Mouse (Mus musculus) lung, embryonic 14.5 days (tissue): ENCODE measurements around the gene Notum. TPM values are rescaled to one million over a fixed set of nuclear protein-coding genes. Genes with fewer than 3 reads are reported as not detected.

Experiments used
- ATAC-seq: fragments of 200-750 bp; cut with Nextera tagmentation; 2 replicates; pipeline ENCODE4 v1.8.0; 2017; ENCODE audit warnings: mild to moderate bottlenecking, moderate TSS enrichment, moderate library complexity; ENCODE audit not compliant: insufficient read depth
- DNase-seq: peaks from one replicate; pipeline ENCODE4 v3.0.0-alpha.2; 2015
- H3K27ac ChIP-seq: fragments of 300-500 bp; sonication (generic); 2 replicates; pipeline ENCODE4 v1.5.1; 2014; ENCODE audit warnings: low read depth, mild to moderate bottlenecking, moderate library complexity
- H3K27me3 ChIP-seq: fragments of 300-500 bp; sonication (generic); 2 replicates; pipeline ENCODE4 v1.6.1; 2014; ENCODE audit warnings: low read length, control low read depth; ENCODE audit not compliant: insufficient read depth
- H3K36me3 ChIP-seq: fragments of 300-500 bp; sonication (generic); 2 replicates; pipeline ENCODE4 v1.6.1; 2014; ENCODE audit warnings: control low read depth; ENCODE audit not compliant: insufficient read depth
- H3K4me1 ChIP-seq: fragments of 300-500 bp; sonication (generic); 2 replicates; pipeline ENCODE4 v1.6.1; 2014; ENCODE audit warnings: antibody characterized with exemption, control low read depth; ENCODE audit not compliant: insufficient read depth
- H3K4me2 ChIP-seq: fragments of 300-500 bp; sonication (generic); 2 replicates; pipeline ENCODE4 v1.6.1; 2014; ENCODE audit warnings: mild to moderate bottlenecking
- H3K4me3 ChIP-seq: fragments of 300-500 bp; sonication (generic); 2 replicates; pipeline ENCODE4 v1.5.1; 2014; ENCODE audit warnings: low read depth, low read length
- H3K9ac ChIP-seq: fragments of 300-500 bp; sonication (generic); 2 replicates; pipeline ENCODE4 v1.6.1; 2014
- H3K9me3 ChIP-seq: fragments of 300-500 bp; sonication (generic); 2 replicates; pipeline ENCODE4 v1.6.1; 2016; ENCODE audit warnings: low read depth, low read length, control low read depth
- CTCF ChIP-seq: IDR thresholded peaks from 2 replicates; pipeline ENCODE4 v1.5.1; 2016; ENCODE audit warnings: antibody characterized with exemption, low read depth
- WGBS: fragments of 180-500 bp; shearing (Covaris S2); extraction: QIAGEN DNeasy Blood & Tissue Kit; methylation state at CpG from one replicate; pipeline ENCODE4 v1.1.7; 2014; 5-methylcytosine and 5-hydroxymethylcytosine counted together
- polyA plus RNA-seq: library from polyadenylated mRNA; unstranded; fragments of >200 nt; fragmentation: Nextera tagmentation; extraction: Ambion mirVana; gene quantifications from 2 replicates; pipeline ENCODE4 v1.2.1, GENCODE M21; 2014

Notum gene
- polyA plus RNA-seq, 1 experiment from 2014 or later, result 5.3 TPM

GRCm38 (mm10) chr11:120630401-120630871 lies 30.5 kb downstream of the Notum start:
- no peak for ATAC-seq
- Histone ChIP-seq H3K27me3 (no peaks in the 10 kb centered on the region), H3K4me2 (peak overlapping the region; percentile 86), H3K9ac (peak overlapping the region; percentile 47), H3K4me3 (peak overlapping the region; percentile 15), H3K4me1 (peaks cover 19% of the 10 kb centered on the region), H3K27ac (peak overlapping the region; percentile 70), H3K9me3 (no peaks in the 10 kb centered on the region), H3K36me3 (peaks cover 30% of the 10 kb centered on the region)
- no peak for TF ChIP-seq CTCF
- 56% methylated on average over 5 of the region's 5 CpGs for WGBS
- DNase-seq, result no peak

GRCm38 (mm10) chr11:120629911-120630310 lies 31.1 kb downstream of the Notum start:
- 50% methylated on average over 7 of the region's 7 CpGs for WGBS
- no peak for ATAC-seq
- H3K36me3 ChIP-seq, result peaks cover 30% of the 10 kb centered on the region
- TF ChIP-seq CTCF, result no peak
- H3K27me3 ChIP-seq, result no peaks in the 10 kb centered on the region
- H3K4me3 ChIP-seq, result peak overlapping the region; percentile 15
- peak overlapping the region; percentile 70 for H3K27ac ChIP-seq
- DNase-seq, result peak; percentile 39
- H3K4me1 ChIP-seq, result peaks cover 22% of the 10 kb centered on the region
- H3K4me2 ChIP-seq, result peak overlapping the region; percentile 86
- H3K9ac ChIP-seq, result peak overlapping the region; percentile 47
- H3K9me3 ChIP-seq, result no peaks in the 10 kb centered on the region

- H3K4me2 ChIP-seq, result peak overlapping the region; percentile 86
- 77% methylated on average over 23 of the region's 23 CpGs for WGBS
- H3K4me3 ChIP-seq, result peak overlapping the region; percentile 15
- no peaks in the 10 kb centered on the region for H3K9me3 ChIP-seq
- H3K9ac ChIP-seq, result no peak overlapping the region
- no peak for ATAC-seq
- no peak for DNase-seq
- H3K27me3 ChIP-seq, result no peaks in the 10 kb centered on the region
- peaks cover 30% of the 10 kb centered on the region for H3K36me3 ChIP-seq
- peak overlapping the region; percentile 65; the same call in 1 of the 2 replicates for H3K27ac ChIP-seq
- peaks cover 22% of the 10 kb centered on the region for H3K4me1 ChIP-seq
- TF ChIP-seq CTCF, result no peak
These were observed 31.6 kb downstream of the Notum start for GRCm38 (mm10) chr11:120629341-120629730.

GRCm38 (mm10) chr11:120628601-120629340 lies 32.2 kb downstream of the Notum start:
- DNase-seq (no peak), ATAC-seq (no peak)
- 0 out of 2 replicates have a peak overlapping the region, but pooled peaks have one; percentile 8 for H3K27ac ChIP-seq
- H3K4me2 ChIP-seq, result peak overlapping the region; percentile 86; the same call in 1 of the 2 replicates
- H3K9ac ChIP-seq, result no peak overlapping the region
- TF ChIP-seq CTCF, result no peak
- H3K27me3 ChIP-seq, result no peaks in the 10 kb centered on the region
- H3K4me3 ChIP-seq, result peak overlapping the region; percentile 3; the same call in 1 of the 2 replicates
- WGBS, result 92% methylated on average over 23 of the region's 23 CpGs
- no peaks in the 10 kb centered on the region for H3K9me3 ChIP-seq
- peaks cover 22% of the 10 kb centered on the region for H3K4me1 ChIP-seq
- H3K36me3 ChIP-seq, result peaks cover 32% of the 10 kb centered on the region

- Histone ChIP-seq H3K9me3 (no peaks in the 10 kb centered on the region), H3K27me3 (no peaks in the 10 kb centered on the region), H3K9ac (no peak overlapping the region), H3K4me3 (no peak overlapping the region), H3K4me2 (no peak overlapping the region), H3K36me3 (peaks cover 43% of the 10 kb centered on the region), H3K4me1 (peaks cover 22% of the 10 kb centered on the region), H3K27ac (no peak overlapping the region)
- ATAC-seq, result no peak
- WGBS, result 72% methylated on average over 22 of the region's 22 CpGs
- no peak for TF ChIP-seq CTCF
- DNase-seq, result no peak
These were observed 33.3 kb downstream of the Notum start for GRCm38 (mm10) chr11:120627468-120628300.

GRCm38 (mm10) chr11:120626785-120627467 lies 34.0 kb downstream of the Notum start:
- Histone ChIP-seq H3K4me3 (no peak overlapping the region), H3K4me2 (no peak overlapping the region), H3K4me1 (peaks cover 17% of the 10 kb centered on the region), H3K9me3 (no peaks in the 10 kb centered on the region), H3K27me3 (no peaks in the 10 kb centered on the region), H3K9ac (no peak overlapping the region), H3K36me3 (peaks cover 49% of the 10 kb centered on the region), H3K27ac (no peak overlapping the region)
- no peak for TF ChIP-seq CTCF
- WGBS, result 90% methylated on average over 11 of the region's 11 CpGs
- ATAC-seq, result no peak
- DNase-seq, result no peak
